Mouse (Mus musculus): Measurements from ENCODE around the gene Gm12830. TPM values are rescaled to one million over a fixed set of nuclear protein-coding genes. Genes with fewer than 3 reads are reported as not detected.
A peak's percentile ranks its signal among the peaks of the same experiment; 100 is the strongest.

Gene Gm12830
- total RNA-seq (2021), result not detected

DNA sequence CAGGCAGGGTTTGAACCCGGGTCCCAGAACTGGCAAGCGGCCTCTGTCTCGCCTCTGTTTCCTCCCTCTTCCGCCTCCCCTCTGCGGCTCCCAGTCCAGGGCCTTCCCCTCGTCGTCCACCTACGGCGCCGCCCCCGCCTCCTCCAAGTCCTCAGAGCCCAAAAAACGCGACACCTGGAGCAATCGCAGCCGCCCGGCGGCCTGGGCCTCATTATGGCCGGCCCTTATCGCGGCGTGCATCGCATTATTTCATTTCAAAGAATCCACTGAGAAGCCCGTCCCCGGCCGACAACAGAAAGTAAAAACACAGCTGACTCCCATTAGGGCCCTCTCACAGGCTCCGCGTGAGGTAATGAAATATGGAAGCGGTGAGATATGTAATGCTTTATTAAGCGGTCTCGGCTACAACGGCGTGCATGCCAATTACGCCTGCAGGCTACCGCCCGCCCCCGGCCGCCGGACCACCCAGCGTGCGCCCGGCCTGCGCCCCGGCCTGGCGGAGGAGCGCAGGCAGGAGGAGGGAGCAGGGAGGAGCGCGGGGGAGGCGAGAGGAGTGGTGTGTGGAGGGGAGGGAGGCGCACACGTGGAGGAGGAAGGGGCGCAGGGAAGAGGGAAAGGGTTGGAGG is at the start of gene Gm12830:
Gene Gm12830, plus strand, starts transcription at position 156 of the 626 bp plus-strand sequence.
- peak; percentile 64 for DNase-seq

DNA sequence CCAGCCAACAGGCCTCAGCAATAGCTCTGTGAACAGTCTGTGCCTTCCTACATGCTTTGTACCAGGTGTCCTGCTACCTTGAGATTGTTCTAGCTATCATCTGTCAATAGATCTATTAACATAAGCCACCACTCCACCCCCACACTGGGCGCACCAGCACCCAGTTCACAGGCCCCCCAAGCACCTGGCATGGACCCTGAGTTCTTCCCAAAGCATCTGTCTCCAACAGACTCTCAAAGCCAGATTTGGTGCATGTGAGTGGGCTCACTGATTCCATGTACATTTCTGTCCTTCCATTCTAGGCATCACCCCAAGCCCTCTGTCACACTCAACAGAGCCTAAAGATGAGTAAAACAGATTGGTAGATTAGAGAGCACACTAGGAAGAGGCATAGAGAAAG is 48.2 kb upstream of the Gm12830 start:
- no peak for DNase-seq

DNA sequence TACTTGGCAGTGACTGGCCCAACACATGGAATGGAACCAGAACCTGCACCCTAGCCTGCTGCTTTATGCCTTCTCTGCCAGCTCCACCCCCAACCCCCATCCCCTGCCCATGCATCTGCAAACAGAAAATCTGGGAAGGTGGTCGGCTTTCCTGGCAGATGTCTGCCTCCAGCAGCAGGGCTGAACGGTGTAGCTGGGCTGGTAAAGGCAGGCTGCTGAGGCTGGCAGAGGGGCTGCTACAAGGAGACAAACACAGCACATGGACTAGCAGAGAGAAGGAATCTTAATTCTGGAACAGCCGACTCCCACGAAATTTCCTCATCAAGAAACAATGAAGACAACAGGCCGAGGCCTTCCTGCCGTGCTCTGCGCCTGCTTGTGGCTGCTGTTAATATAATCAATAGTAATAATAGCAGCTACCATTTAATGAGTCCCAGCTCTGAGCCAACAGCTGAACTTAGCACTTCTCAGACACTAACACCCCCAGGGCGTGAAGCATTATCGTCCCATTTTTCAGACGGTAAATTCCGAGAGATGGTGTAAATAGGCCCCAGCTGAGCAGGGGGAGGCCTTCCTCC is 43.8 kb upstream of the Gm12830 start:
- DNase-seq, result peak; percentile 2

DNA sequence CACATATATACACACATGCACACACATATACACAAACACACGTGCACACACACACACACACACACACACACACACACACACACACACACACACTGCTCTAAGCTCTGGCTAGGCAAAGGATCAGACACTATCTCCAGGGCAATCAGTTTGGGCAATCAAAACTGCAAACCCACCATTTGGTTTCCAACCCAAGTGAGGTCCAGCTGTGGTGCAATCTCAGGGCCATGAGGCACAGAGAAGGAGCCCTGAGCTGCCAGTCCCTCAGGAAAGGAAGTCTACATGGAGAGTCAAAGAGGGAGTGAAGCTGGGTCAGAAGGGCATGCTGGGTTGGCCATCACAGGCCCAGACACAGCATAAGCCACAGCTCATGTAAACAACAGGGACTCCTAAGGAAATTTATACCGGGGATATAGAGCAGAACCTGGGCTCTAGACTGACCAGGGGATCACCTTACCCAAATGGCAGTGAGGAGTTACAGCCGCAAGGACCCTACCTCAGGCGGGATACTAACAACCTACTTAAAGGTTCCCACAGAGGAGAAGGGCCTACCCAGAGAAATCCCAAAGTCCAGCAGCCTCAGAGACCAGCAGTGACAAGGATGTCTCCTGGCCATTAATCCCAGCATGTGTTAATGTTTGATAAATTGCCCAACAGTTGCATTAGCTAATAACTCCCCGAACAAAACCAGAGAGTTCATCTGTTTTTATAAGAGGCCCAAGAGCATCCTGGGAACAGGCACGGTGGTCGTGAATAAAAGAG is 42.6 kb upstream of the Gm12830 start:
- peak; percentile 3 for DNase-seq

DNA sequence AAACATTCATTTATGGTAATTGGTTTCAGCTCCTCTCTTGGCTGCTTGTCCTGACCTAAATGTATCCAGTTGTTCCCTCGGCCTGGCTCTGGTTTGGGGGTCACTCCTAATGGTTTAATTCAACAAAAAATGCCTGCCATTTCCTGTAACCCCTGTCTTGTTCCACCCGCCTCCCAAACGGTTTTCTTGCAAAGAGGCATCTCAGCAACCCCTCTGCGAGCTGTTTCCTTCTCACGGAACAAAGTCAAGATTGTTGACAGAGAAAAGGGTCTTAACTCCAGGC is 42.1 kb upstream of the Gm12830 start:
- DNase-seq, result peak; percentile 3

DNA sequence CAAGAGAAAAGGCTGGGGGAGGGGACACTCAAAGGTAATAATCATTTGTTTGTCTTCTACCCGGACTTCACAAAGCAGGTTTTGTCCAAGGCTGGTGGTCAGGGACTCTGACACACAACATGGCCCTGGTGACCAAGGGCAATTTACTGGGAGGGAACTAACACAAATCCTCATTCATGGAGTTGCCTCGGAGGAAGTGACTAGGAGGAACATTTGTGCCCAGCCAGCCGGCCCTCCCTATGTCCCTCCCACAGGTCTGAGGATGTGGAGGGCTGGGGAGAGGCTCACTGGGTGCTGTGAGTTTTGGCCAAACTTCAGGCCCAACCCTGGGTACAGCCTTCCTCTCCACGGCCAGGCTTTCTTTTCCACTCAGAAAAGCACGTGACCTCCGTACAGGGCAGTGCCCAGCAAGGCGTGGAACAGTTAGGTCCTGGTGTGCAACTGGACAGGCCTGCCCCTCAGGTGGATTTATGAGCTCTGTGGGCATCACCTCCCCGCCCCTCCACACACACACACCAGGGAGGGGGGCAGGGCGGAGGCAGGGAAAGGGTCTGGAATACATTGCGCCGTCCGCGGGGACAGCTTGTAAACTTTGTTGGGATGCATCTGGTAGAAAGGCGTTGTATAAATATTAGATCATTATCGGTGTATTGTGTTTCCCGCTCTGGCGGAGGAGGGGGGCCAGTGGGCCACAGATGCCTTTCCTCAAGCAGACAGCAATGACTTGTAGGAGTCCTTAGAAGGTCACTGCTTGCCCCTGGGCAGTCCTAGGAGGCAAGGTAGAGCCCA is 41.6 kb upstream of the Gm12830 start:
- DNase-seq, result no peak

DNA sequence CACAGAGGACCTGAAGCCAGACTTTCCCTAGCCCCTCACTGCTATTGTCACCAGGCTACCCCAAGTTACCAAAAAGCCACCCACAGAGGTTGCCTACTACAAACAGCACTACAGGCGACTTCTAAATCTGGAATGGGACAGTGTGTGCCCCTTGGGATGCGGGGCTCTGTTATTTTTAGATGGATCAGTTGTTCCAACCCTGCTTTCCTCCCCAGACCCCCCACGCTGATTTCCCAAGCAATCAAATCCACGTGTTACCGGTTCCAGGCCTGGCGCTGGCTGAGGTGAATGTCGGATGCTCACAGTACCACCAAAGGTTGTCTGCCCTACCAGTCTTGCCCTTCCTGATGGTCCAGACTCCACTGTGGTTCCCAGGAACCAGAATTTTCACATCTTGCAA is 38.7 kb upstream of the Gm12830 start:
- no peak for DNase-seq

DNA sequence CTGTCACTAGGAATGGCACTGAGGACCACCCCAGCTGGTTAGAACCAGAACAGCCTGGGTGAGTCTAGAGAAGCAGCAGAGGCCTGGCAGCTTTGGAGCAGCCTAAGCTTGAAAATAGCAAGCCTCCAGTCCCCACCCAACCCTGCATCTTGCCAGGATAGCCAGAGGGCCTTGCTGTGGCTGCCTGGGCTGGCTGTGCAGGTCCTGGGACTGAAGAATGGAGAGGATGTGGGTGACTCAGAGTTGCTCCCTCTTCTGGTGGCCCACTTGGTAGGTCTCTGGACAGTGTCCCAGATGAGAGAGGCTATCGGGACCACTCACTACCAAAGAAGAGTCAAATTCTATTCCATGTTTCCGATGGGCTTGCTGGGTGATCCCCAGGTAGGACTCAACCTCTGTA is 36.8 kb upstream of the Gm12830 start:
- DNase-seq, result no peak

DNA sequence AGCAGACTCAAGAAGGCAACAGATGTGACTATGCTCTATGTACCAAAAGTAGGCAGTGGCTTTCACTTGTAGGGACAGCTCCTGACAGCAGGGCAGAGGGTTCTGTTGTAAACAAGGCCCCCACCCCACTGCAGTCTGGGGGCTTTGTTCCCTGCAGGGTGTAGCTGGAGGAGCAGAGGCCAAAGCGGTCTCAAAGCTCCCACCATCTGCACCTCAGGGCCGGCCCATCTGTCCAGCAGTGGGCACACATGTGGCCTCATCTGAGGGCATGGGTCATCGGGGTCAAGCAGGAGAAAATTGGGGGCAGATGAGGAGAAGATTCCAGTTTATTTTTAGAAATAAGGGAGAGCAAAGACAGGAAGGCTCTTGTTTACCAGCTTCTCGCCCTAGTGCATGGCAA is 32.7 kb upstream of the Gm12830 start:
- no peak for DNase-seq

DNA sequence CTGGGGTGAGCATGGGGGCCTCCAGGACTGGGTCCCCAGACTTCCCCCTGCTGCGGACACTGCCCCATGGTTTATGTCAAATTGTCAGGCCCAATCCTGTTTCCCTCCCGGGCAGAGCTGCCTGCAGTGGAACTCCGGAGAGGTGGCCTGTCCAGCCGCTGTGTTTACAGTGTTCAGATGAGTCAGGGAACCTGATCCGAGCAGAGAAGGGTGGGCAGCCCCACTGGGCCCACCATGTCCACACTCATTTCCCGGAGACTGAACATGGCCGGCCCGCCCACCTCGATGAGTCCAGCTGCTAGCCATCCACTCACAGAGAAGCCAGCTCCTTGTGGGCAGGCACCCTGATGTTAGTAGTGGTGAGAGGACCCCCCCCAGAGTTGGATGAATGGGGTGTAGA is 29.9 kb upstream of the Gm12830 start:
- no peak for DNase-seq

DNA sequence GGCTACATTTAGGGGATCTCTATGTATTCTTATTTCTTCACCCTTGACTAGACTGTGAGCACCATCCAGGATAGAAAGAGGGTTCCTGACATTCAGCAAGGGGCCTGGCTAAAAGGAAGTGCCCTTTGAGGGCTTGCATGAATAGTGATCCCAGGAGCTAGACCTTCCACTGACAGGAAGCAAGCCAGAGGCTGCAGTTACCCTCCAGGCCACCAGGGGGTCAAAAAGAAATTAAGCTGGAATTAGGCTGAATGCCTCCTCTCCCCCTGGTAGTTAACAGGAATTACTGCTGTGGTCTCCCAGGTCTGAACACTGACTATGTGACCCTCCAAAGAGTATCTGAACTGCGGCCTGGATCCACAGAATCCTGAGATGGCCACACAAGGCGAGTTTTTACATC is 27.7 kb upstream of the Gm12830 start:
- no peak for DNase-seq

DNA sequence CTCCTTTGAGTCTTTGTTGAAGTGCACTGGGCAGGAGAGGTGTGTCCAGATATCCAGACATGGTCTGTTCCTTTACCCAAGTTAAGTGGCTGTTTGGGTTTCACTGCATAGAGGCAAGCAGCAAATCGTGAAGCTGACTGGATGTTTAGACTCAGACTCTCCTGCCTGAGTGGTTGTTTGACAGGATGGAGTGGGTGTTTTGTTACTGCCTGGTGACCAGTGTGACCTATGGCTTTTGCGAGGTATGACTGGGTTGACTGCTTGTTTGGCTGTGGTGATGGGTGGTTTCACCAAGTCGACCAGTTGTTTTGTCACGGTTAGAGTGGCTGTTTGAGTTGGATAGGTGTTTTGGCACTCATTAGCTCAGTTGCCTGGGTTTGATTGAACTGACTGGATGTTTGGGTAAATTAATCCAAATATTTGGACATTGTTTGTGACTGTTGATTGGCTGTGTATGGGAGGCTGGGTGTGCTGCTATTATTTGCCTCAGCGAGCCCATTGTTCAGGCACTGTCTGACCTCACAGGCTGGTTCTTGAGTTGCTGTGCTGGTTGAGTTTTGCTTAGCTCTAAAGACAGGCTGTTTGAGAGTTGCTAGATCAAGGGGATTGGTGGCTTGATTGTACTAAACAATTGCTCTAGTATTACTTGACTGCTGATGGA is 24.1 kb upstream of the Gm12830 start:
- no peak for DNase-seq

DNA sequence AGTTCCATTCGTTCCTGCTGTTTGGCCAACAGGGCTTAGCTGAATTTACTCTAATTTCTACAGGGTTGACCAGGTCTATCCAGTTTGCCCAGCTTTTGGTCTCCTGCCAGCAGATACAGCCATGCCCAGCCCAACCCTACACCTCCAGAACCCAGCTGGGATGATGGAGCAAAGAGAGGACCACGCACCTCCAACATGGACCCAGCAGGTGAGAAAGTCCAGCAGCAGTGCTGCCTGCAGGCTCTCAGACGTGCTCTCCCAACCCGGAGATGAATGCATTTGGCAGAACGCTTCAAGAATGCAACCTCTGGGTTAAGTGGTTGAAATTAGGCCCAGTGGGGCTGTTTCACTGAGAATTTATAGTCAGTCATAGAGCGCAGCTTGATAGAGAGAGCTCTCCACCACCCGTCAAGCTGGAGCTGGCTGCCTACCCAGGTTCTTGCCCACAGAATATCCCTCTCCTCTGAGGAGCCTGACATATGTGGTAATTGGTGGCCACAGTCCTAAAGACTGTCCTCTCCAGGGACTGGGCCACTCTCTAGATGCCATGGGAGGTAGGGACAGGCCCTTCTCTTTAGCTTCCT is 23.4 kb upstream of the Gm12830 start:
- no peak for DNase-seq

DNA sequence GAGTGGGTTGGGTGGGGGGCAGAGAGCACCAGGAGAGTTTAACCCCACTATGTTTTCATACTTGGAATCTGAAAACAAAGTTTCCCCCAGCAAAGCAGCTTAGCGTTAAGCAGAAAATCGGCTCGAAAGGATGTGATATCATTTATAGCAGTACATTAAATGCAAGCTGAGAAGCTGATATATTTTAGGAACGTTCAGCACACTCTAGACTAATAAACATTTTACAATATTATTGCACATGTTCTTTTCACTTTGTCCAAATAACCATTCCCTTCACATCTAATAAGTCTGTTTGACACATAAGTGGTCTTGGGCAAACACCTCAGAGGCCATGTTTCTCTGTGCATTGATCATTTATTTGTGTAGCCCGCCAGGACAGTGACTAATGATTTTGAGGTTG is 17.4 kb upstream of the Gm12830 start:
- no peak for DNase-seq

DNA sequence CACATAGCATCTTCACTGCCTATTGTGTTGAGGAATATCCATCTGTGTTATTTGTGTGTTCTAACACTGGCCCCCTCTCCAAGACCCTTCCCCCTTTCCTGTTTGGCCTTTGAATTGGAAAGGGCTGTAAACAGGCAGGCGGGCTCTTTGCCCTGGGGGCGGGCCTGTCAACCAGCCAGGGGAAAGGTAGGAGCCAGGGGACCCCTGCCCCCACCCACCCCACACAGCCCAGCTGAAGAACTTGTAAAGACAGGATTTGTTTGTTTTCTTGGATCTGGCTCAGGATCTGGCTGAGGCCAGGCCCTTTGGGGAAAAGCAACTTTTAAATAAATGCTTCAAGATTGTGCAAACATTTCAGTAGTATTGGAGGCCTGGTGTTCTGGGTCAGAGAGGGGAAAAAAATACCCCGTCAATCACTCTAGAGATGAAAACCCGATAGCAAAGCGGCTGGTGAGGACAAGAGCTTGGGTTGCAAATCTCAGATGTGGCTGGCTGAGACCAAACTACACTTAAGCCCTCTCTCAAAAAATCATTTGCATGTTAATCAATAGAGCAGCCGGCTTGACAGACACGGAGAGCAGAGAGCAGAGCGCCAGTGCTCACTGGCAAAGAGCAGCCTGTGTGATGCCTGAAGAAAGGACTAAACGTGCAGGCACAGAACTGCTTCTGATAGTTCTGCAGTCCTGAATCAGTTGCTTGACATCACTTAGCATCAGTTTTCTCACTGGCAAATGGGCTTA is 2.4 kb upstream of the Gm12830 start:
- DNase-seq, result no peak

DNA sequence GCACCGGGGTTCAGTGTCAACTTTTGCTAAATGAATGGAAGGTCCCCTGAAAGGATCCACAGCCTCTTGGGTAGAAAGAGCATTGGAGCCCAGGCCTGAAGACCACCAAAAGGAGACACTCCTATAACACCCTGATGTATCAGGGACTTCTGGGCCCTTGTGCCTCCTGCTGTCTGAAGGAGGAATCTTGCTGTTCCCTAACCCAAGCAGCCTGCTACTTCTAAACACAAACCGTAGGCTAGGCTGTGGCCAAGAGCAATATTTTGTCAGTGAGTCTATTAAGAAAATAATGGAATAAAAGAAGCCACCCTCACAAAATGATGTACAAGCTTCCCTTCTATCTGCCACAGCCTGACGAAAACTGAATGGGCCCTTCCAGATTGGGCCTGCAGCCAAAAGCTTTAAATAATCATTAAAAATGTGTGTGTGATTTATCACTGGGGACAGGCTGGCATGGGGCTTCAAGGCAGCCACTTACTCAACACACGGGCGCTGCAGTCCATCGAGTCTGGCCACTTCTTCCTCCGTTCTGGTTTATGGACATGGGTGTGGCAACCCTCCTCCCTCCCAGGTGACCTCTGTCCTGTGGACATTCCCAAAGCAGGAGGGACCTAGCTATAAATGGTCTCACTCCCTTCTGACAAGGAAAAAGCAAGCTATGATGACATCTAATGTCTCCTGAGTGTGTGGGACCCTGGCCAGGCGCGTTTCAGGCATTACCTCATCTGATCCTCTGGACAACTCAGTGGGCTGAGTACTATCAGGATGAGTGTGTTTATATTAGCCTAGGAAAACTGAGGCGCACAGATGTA is 13.5 kb downstream of the Gm12830 start:
- no peak for DNase-seq

DNA sequence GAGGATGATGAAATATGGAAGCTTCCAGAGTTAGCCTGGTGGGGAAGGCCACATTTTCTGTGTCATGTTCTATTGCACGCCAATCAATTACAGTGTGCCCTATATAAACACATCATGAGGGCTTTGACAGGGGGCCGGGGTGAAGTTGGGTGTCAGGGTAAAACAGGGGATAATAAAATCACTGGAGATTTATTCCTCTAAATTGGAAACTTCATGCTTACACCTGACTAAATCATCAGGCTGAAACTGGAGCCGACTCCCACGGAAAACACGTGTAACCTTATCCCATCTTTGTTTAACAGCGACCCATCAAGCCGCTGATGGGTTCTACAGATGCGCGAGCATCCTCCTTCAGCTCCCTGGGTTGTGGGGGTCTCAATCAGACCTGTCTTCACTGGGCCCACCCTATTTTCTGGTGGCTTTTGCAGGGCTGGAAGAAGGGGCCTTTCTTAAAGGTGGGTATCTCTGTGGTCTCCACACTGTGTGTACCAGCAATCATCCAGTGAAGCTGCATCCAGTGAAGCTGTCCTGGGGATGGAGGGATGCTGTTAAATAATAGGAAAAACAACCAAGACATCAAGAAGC is 19.9 kb downstream of the Gm12830 start:
- no peak for DNase-seq

DNA sequence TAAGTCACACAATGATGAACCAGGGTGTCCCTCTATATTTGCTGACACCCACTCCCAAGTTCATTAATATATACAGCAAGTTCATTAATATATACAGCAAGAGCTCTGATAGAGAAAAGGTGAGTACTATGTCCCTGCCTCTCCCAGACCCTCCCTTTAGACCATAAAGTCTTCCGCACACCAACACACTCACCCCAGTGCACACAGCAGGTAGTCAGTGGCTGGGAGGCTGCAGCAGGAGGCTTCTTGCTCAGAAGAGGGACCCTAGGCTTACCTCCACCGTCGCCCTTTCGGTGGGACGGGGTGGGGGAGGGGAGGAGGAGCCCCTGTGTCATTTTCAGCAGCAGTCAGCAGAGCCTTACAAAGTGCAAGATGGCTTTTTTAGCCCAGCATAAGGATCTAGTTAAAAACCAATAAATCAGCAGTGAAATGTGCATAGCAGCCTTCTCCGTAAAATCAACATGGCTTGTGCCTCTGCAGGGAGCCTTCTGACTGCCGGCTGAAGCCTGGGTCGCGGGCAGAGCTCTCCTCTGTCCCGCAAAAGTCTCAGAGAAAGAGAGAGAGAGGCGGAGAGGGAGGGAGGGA is 20.9 kb downstream of the Gm12830 start:
- DNase-seq, result no peak

DNA sequence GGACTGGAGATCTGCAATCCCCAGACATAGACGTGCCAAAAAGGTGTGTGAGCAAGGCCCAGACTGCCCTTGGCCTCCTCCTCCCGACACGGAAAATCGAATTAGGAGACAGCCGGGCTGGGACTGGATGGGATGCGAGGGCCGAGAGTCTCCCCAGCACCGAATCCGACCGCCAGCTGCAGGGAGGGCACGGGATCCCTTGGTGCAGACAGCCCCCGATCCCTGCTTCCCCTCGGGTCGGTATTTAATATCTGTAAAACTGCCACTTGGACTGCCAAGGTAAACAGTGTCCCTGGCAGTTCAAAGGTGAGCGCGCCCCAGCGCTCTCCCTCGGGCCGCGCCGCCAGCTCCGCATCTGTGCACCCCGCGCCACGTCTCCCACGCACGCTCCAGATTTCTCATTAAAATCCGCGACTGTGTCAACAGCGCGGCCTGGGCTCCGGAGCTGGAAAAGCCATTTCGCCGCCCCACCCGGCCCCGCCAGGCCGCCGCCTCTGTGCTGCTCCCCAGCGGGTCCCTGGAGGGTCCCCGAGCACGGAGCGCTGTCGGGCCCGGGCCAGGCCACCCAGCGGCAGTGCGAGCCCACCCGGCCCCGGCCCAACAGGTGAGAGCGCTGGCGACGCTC is 21.7 kb downstream of the Gm12830 start:
- no peak for DNase-seq

DNA sequence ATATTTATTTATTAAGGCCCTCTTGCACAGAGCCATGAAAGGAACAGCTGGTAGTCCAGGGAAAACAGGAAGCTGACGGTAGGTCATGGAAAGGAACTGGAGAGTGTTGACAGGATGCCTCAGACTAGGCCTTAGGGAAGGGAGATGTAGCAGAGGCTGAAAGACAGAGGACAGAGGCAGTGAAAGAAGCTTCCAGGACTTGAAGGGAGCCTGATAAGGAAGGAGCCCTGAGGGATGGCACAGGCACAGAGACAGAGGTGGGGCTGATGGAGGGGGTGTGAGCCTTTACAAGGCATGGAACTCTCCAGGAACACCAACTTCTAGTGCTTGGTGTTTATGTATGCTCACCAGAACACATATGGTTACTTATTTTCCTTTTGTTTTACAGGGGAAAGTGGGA is 23.1 kb downstream of the Gm12830 start:
- no peak for DNase-seq

All from heart, postnatal 4 days (tissue).